Mouse (Mus musculus) cortical plate, adult 2 months (tissue): ENCODE data around the gene Ripk1. TPM values are rescaled to one million over a fixed set of nuclear protein-coding genes. Genes with fewer than 3 reads are reported as not detected.
"Not testable (repeated sequence)": the region's sequence is repeated elsewhere in the genome, so short reads cannot be mapped to it uniquely, and the experiment has no call there.

Source experiments
- H3K27ac ChIP-seq: fragments of 200-500 bp; 2 replicates; pipeline ENCODE4 v1.5.1; 2012; ENCODE audit warnings: low read length, control low read depth, inconsistent platforms; ENCODE audit not compliant: insufficient read depth
- H3K4me1 ChIP-seq: fragments of 200-500 bp; 2 replicates; pipeline ENCODE4 v1.6.1; 2011; ENCODE audit warnings: low read length; ENCODE audit not compliant: control insufficient read depth, insufficient read depth
- H3K4me3 ChIP-seq: fragments of 200-500 bp; 2 replicates; pipeline ENCODE4 v1.5.1; 2011; ENCODE audit warnings: mild to moderate bottlenecking, low read length, control low read depth; ENCODE audit not compliant: insufficient read depth
- CTCF ChIP-seq: fragments of 200-500 bp; IDR thresholded peaks from 2 replicates; pipeline ENCODE4 v1.5.1; 2011; ENCODE audit warnings: mild to moderate bottlenecking, control low read depth, low read length; ENCODE audit not compliant: insufficient read depth; ENCODE audit errors: extremely low read depth
- POLR2A ChIP-seq: fragments of 200-500 bp; IDR thresholded peaks from 2 replicates; pipeline ENCODE4 v1.6.1; 2011; ENCODE audit warnings: mild to moderate bottlenecking, low read length, control low read depth; ENCODE audit not compliant: insufficient read depth; ENCODE audit errors: extremely low read depth
- polyA plus RNA-seq: library from polyadenylated mRNA; depleted of rRNA; stranded (reverse); fragments of >200 nt; gene quantifications from 2 replicates; pipeline ENCODE4 v1.2.3, GENCODE M21; 2012

The Ripk1 gene
- polyA plus RNA-seq, 1 experiment = 2.8 TPM

DNA sequence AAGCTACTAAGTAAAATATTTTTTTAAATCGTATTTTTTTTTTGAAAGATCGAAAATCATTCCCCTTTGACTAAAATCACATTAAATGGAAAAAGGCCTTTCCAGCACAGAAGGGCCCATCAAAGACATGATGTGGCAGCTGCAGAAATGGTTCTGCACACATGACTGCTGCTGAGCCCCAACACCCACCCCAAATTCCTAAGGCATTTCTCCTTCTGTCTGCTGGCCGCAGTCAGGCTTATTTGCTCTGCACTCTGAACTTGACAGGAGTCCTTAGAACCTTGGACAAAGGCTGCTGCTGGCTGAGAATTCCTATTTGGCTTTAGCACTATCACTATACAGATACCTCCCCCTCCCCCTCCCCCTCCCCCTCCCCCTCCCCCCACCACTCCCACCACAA, 70.7 kb downstream of the Ripk1 start:
- no peak overlapping the region for H3K4me3 ChIP-seq
- H3K4me1 ChIP-seq = peaks cover 1% of the 10 kb centered on the region; the same call in 1 of the 2 replicates
- TF ChIP-seq CTCF (no peak), POLR2A (no peak)
- H3K27ac ChIP-seq = no peak overlapping the region

- H3K27ac ChIP-seq, H3K4me3 ChIP-seq, H3K4me1 ChIP-seq: not testable (repeated sequence)
These were observed 72.3 kb downstream of the Ripk1 start for GRCm38 (mm10) chr13:34074441-34074840.

- H3K4me3 ChIP-seq = peak overlapping the region; percentile 91; the same call in 1 of the 2 replicates
These were observed 73.7 kb downstream of the Ripk1 start for GRCm38 (mm10) chr13:34075893-34076292.

DNA sequence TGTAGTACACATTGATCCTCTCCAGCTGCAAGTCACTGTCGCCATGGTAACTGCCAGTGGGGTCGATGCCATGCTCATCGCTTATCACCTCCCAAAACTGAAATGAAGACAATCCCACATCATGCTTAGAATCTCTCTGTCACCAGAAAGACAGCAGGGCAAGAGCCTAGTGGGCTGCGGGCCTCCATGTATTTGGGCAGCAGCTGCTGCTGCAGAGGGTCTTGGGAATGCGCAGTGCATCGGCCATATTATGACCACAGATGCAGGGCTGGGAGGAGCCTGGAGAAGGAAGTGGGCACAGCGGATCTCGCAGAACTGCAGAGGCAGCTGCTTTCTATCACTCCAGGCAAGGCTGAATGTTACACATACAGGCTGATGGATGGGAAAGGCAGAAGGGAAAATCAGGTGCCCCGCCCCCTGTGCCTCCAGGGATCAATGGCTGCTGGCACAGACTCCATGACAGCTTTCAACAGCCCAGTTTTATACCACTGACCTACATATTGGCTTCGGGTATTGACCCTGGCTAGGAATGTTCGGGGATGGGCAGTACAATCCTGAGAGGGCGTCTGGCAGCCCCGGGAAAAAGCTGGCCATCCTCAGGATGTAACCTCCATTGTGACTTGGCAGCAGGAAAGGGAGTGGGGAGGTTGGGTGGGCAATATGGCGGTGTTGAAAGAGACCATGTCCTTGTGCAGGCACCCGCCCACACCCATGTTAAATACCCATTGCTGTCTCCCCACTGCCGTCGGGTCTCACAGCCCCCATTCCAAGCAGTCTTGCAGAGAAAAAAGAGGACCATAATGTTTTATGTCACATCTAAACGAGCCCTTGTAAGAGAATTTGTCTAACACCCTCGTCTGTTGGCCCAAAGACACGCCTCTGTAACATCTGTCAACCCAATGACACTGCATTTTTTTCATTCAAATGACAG, 74.7 kb downstream of the Ripk1 start:
- no peak for TF ChIP-seq CTCF
- TF ChIP-seq POLR2A = peak; percentile 66; the same call in 1 of the 2 replicates

More at GRCm38 (mm10) chr13:34075893-34076292, 73.7 kb downstream of the Ripk1 start:
- not testable (repeated sequence) for H3K27ac ChIP-seq, H3K4me1 ChIP-seq

DNA sequence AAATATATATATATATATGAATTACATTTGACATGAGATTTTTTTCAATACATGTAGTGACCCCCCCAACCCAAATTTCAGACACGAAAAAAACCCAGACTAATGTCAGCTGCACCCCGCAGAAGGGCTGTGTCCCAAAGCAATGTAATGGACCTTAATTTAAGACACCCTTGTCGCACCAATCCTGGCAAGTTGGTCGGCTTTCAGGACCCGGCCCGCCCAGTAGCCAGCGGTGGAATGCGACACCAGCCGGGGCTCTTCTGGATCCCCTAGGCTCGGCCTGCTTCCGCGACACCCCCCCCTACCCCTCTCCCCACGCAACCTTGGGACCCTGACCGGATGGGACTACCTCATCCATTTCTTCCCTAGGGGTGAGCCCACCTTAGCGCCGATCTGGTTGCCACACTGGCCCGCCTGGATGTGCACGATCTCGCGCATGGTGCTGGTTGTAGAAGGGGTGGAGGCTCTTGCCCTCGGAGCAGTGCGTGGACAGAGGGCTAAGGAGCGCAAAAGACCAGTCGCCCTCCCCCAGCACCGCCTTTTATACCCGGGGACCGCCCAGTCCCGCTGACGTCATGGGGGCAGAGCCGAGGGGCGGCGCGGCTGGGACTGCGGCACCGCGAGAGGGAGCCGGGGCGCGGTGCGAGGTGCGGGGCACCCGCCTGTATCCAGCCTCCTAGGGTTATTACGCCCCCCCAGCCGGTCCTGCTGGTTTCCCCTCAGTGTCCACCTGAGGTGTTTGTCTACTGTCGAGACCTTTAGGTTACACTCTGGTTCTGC, 75.5 kb downstream of the Ripk1 start, which contains the start of gene Tubb2a:
Gene Tubb2a, minus strand, starts transcription at position 516 of the 780 bp plus-strand sequence.
- H3K27ac ChIP-seq = peak within 1 kb of the TSS; percentile 80
- peak within 1 kb of the TSS; percentile 91 for H3K4me3 ChIP-seq
- H3K4me1 ChIP-seq = peaks cover 1% of the 10 kb centered on the region; the same call in 1 of the 2 replicates
- TF ChIP-seq CTCF (0 out of 2 replicates have a peak, but pooled peaks have one; percentile 7), POLR2A (peak; percentile 100)

More for the DNA sequence above, 74.7 kb downstream of the Ripk1 start:
- peak overlapping the region; percentile 91 for H3K4me3 ChIP-seq
- H3K27ac ChIP-seq = peak overlapping the region; percentile 71
- H3K4me1 ChIP-seq = peaks cover 1% of the 10 kb centered on the region; the same call in 1 of the 2 replicates

DNA sequence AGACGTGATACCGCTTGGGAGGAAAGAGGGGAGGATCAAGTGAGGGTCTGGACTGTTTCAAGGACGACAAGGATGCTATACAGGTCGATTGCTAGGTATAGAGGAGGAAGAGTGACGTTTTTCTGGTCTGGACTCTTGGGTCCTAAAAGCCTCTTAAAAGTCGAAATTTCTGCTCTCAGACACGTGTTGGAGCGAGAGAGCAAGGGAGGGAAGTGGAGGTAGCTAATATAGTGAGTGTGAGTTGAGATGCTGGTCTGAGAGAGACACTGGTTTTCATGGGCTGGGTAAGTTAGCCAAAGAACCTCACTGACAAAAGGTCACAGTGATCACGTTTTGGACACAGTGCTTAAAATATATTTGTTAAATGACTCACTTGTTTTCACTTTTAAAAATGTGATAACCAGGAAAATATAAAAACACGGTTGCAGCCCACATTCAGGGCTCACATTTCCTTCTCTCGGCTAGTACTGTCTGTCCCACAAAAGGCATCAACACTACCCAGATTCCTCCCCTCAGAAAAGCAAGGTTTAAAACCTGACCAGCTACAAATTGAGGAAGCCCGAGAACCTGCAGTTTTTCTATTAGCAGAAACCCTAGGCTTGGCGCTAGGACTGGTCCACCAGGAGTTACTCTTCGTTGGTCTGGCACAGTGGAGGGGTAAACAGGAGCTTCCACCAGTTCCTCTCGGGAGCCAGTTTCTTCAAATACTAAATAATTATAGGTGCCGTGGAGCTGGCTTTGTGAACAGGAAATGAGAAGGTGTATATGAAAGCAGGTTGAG, 76.5 kb downstream of the Ripk1 start:
- peaks cover 1% of the 10 kb centered on the region; the same call in 1 of the 2 replicates for H3K4me1 ChIP-seq
- H3K27ac ChIP-seq = no peak overlapping the region
- peak overlapping the region; percentile 91 for H3K4me3 ChIP-seq

DNA sequence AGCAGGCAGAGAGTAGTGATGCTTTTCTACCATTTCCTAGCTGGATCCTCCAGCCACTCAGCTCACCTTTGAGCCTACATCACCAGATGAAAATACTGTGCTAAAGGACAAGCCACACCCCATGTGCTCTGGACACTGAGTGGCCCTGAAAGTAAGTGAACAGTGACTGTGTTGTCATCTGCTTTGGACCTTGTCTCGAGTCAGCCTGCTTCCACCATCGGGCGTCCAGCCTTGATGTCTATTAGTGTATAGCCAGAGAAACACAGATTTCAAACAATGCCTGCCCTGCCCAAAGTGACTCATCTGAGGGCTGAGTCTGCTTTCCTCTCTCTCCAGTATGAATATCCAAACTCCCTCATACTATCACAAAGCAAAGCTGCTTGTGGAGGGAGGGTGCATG, 77.6 kb downstream of the Ripk1 start:
- Histone ChIP-seq H3K4me3 (no peak overlapping the region), H3K4me1 (peaks cover 1% of the 10 kb centered on the region; the same call in 1 of the 2 replicates), H3K27ac (no peak overlapping the region)
- TF ChIP-seq POLR2A (no peak), CTCF (no peak)

More for the DNA sequence above, 76.5 kb downstream of the Ripk1 start:
- TF ChIP-seq CTCF = no peak

DNA sequence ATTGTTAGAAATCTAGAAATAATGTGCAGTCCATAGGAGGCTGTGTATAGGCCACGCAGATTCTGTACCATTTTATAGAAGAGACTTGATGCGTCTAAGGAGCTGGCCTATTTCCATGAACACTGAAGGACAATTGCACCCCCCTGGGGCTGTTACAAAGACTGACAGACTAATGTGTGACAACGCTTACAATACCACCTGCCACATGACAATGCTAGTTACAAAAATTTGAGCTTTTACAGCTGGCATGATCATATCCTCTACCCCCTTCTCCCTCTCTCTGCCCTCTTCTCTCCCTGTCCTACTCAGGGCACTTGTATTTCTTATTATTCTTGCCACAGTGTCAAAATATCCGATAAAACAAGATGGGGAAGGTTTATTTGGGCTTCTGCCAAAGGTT, 79.8 kb downstream of the Ripk1 start:
- Histone ChIP-seq H3K4me1 (no peaks in the 10 kb centered on the region), H3K4me3 (no peak overlapping the region), H3K27ac (no peak overlapping the region)
- TF ChIP-seq CTCF (no peak), POLR2A (no peak)
